Mouse (Mus musculus) brain, embryonic 14.5 days (tissue): Measurements from ENCODE around the gene Cbll1.

Source experiments
- CTCF ChIP-seq: fragments of 200-500 bp; IDR thresholded peaks from 2 replicates; pipeline ENCODE4 v1.5.1; 2012; ENCODE audit warnings: inconsistent platforms, mild to moderate bottlenecking, moderate library complexity, borderline replicate concordance; ENCODE audit not compliant: insufficient read depth, insufficient read length; ENCODE audit errors: extremely low read depth
- POLR2A ChIP-seq: fragments of 200-500 bp; IDR thresholded peaks from 2 replicates; pipeline ENCODE4 v1.6.1; 2012; ENCODE audit warnings: mild to moderate bottlenecking, inconsistent platforms, borderline replicate concordance; ENCODE audit not compliant: poor library complexity, insufficient read depth, insufficient read length, severe bottlenecking; ENCODE audit errors: extremely low read depth

GRCm38 (mm10) chr12:31513724-31514503 lies 14.5 kb upstream of the Cbll1 start:
- TF ChIP-seq POLR2A (no peak), CTCF (no peak)
